Mouse (Mus musculus) kidney, embryonic 14.5 days (tissue): ENCODE results near the gene Cabp7. TPM values are rescaled to one million over a fixed set of nuclear protein-coding genes. Genes with fewer than 3 reads are reported as not detected.
A peak's percentile ranks its signal among the peaks of the same experiment; 100 is the strongest.

Experiments used
- ATAC-seq: fragments of 200-750 bp; cut with Nextera tagmentation; 2 replicates; pipeline ENCODE4 v1.8.0; 2017; ENCODE audit warnings: moderate number of reproducible peaks, mild to moderate bottlenecking, moderate TSS enrichment, moderate library complexity; ENCODE audit not compliant: low FRiP score, low TSS enrichment
- H3K27ac ChIP-seq: fragments of 300-500 bp; sonication (generic); 2 replicates; pipeline ENCODE4 v1.5.1; 2014; ENCODE audit warnings: low read depth, mild to moderate bottlenecking, low read length, moderate library complexity, mixed read lengths
- H3K27me3 ChIP-seq: fragments of 300-500 bp; sonication (generic); 2 replicates; pipeline ENCODE4 v1.6.1; 2014; ENCODE audit warnings: mild to moderate bottlenecking, low read length; ENCODE audit not compliant: control insufficient read depth, insufficient read depth
- H3K36me3 ChIP-seq: fragments of 300-500 bp; sonication (generic); 2 replicates; pipeline ENCODE4 v1.6.1; 2014; ENCODE audit warnings: low read length, mixed read lengths; ENCODE audit not compliant: control insufficient read depth, insufficient read depth
- H3K4me1 ChIP-seq: fragments of 300-500 bp; sonication (generic); 2 replicates; pipeline ENCODE4 v1.6.1; 2014; ENCODE audit warnings: low read length, mixed read lengths; ENCODE audit not compliant: control insufficient read depth, insufficient read depth
- H3K4me2 ChIP-seq: fragments of 300-500 bp; sonication (generic); replicated peaks from 2 replicates; pipeline ENCODE4 v1.6.1; 2014; ENCODE audit warnings: low read depth, mild to moderate bottlenecking, low read length
- H3K4me3 ChIP-seq: fragments of 300-500 bp; sonication (generic); 2 replicates; pipeline ENCODE4 v1.5.1; 2014; ENCODE audit warnings: mild to moderate bottlenecking, low read length
- H3K9ac ChIP-seq: fragments of 300-500 bp; sonication (generic); 2 replicates; pipeline ENCODE4 v1.6.1; 2014; ENCODE audit warnings: low read depth, mild to moderate bottlenecking, low read length, moderate library complexity
- H3K9me3 ChIP-seq: fragments of 300-500 bp; sonication (generic); 2 replicates; pipeline ENCODE4 v1.6.1; 2016; ENCODE audit warnings: low read length; ENCODE audit not compliant: control insufficient read depth
- WGBS: fragments of 180-500 bp; shearing (Covaris S2); extraction: QIAGEN DNeasy Blood & Tissue Kit; methylation state at CpG from one replicate; pipeline ENCODE4 v1.1.7; 2014; 5-methylcytosine and 5-hydroxymethylcytosine counted together
- polyA plus RNA-seq: library from polyadenylated mRNA; unstranded; fragments of >200 nt; fragmentation: Nextera tagmentation; extraction: Ambion mirVana; gene quantifications from 2 replicates; pipeline ENCODE4 v1.2.1, GENCODE M21; 2014

The Cabp7 gene
- polyA plus RNA-seq, 1 experiment from 2014 or later: not detected

DNA sequence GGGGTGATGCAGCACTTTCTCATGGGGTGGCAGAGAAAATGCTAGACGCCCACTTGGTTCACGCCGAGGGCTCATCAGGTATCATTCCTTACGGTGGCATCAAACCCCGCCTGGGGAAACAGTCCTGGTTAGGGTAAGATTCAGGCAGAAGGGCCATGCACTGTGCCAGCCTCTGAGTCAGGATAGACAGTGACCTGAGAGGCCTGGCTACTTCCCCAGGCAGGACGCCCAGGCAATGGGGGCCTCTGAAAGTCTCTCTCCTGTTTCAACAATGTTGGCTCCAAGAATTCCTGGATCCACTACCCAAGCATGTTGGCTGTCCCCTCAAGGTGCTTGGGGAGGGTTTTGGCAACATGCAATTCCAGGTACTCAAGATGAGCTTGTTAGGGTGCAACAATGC is 23.3 kb upstream of the Cabp7 start:
- Histone ChIP-seq H3K36me3 (peaks cover 9% of the 10 kb centered on the region; the same call in 1 of the 2 replicates), H3K4me1 (no peaks in the 10 kb centered on the region), H3K9me3 (no peaks in the 10 kb centered on the region), H3K27me3 (no peaks in the 10 kb centered on the region), H3K4me3 (no peak overlapping the region), H3K9ac (no peak overlapping the region), H3K4me2 (no peak overlapping the region), H3K27ac (no peak overlapping the region)
- WGBS: 90% methylated on average over 6 of the region's 6 CpGs
- no peak for ATAC-seq

DNA sequence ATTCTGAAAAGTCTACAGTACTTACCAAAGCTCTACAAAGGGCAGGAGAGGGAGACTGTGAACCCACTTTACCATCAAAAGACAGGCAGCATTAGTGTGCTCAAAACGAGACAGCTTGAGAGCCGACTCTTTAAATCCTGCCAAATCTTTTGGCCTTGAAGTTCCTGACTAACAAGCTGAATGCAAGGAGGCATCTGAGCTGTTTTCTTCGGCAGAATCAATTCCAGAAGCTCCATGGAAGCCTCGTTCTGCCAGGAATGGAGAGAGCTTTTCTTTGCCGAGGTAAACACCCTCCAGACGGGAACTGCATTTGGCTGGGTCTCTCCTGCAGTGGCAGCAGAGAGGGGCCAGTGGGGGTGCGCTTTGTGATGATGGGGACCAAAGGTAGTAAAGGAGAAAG is 22.7 kb upstream of the Cabp7 start:
- Histone ChIP-seq H3K27ac (no peak overlapping the region), H3K9me3 (no peaks in the 10 kb centered on the region), H3K4me1 (no peaks in the 10 kb centered on the region), H3K4me3 (no peak overlapping the region), H3K4me2 (no peak overlapping the region), H3K36me3 (peaks cover 9% of the 10 kb centered on the region; the same call in 1 of the 2 replicates), H3K27me3 (no peaks in the 10 kb centered on the region), H3K9ac (no peak overlapping the region)
- 80% methylated on average over 7 of the region's 7 CpGs for WGBS
- no peak for ATAC-seq

DNA sequence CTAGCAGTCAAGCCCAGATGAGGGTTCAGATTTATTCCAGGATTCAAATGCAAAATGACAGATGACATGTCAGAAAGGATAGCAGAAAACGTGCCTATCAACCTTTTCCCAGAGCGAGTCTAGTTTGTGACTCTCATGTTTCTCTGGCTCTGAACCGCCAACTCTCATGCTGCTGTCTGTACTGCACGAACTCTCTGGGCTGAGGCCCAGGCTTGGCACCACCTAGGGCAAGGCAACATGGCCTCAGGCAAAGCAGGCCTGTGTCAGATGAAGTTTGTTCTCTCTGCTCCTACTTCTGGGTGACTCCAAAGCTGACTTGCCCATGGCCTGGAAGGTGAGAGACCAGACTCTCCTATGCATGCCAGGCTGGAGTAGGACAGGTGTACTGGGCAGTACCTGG is 21.8 kb upstream of the Cabp7 start:
- 80% methylated on average over 4 of the region's 4 CpGs for WGBS
- H3K27ac ChIP-seq: no peak overlapping the region
- H3K27me3 ChIP-seq: no peaks in the 10 kb centered on the region
- H3K9ac ChIP-seq: no peak overlapping the region
- H3K9me3 ChIP-seq: no peaks in the 10 kb centered on the region
- no peak overlapping the region for H3K4me3 ChIP-seq
- no peak overlapping the region for H3K4me2 ChIP-seq
- no peaks in the 10 kb centered on the region for H3K4me1 ChIP-seq
- no peak for ATAC-seq
- H3K36me3 ChIP-seq: peaks cover 9% of the 10 kb centered on the region; the same call in 1 of the 2 replicates

DNA sequence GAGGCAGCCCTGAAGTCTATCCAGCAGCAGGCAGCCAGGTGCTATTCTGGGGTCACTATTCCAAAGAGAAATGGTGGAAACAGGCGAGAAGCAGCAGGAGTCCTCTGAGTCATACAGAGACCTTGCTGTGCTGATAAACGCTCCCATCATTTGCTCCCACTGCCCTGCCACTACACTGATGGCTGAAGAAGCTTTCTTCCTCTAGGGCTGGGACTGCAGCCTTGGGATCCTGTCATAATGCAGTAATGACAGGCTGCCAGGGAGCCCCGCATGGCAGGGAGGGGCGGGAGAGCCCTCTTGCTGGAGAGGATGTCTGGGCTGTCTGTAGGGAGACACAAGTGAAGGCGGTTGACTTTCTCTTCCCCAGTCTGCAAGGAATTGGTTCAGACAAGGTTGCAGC is 17.9 kb upstream of the Cabp7 start:
- ATAC-seq: no peak
- no peaks in the 10 kb centered on the region for H3K9me3 ChIP-seq
- peaks cover 9% of the 10 kb centered on the region; the same call in 1 of the 2 replicates for H3K36me3 ChIP-seq
- peaks cover 11% of the 10 kb centered on the region for H3K27me3 ChIP-seq
- H3K4me2 ChIP-seq: no peak overlapping the region
- 59% methylated on average over 5 of the region's 5 CpGs for WGBS
- no peak overlapping the region for H3K27ac ChIP-seq
- H3K9ac ChIP-seq: no peak overlapping the region
- no peaks in the 10 kb centered on the region for H3K4me1 ChIP-seq
- no peak overlapping the region for H3K4me3 ChIP-seq

DNA sequence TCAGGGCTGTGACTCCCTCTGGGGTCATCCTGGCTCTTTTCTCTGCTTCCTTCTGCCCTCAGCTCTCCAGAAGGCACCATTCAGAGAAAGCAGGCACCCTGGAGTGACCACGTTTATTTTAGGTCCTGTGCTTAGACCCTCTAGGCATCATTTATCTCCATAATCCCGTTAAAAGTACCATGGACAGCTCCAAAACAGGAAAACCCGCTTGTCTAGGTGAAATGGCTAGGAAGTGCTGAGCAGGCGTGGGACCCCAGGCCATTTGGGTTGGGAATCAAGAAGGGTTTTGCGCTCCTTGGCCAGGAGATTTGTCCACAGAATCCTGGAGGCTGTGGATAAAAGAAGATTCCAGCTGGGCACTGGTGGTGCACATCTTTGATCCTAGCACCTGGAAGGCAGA is 17.1 kb upstream of the Cabp7 start:
- Histone ChIP-seq H3K36me3 (peaks cover 7% of the 10 kb centered on the region; the same call in 1 of the 2 replicates), H3K9ac (no peak overlapping the region), H3K4me2 (no peak overlapping the region), H3K27me3 (peaks cover 11% of the 10 kb centered on the region), H3K4me3 (no peak overlapping the region), H3K9me3 (no peaks in the 10 kb centered on the region), H3K27ac (no peak overlapping the region), H3K4me1 (no peaks in the 10 kb centered on the region)
- 21% methylated on average over 5 of the region's 5 CpGs for WGBS
- ATAC-seq: no peak

DNA sequence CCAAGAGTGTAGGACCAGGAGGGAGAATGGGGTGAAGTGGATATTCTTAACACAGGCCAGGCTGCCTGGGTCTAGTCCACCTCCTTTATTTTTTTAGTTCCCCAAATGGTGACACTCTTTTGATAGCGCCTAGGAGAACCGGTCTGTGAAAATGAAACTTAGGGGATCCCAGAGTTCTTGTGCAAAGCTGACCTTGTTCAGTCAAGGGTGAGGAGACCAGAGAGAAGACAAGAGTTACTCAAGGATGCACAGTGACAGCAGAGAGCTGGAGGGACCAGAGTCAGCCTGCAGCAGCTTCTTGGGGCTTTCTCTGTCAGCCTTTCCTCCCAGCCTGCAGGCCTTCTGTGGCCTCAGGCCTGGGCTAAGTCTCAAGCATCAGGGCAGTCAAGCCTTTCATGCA is 15.9 kb upstream of the Cabp7 start:
- peaks cover 11% of the 10 kb centered on the region for H3K27me3 ChIP-seq
- H3K4me1 ChIP-seq: no peaks in the 10 kb centered on the region
- no peak overlapping the region for H3K4me2 ChIP-seq
- no peak overlapping the region for H3K27ac ChIP-seq
- H3K36me3 ChIP-seq: no peaks in the 10 kb centered on the region; the same call in 1 of the 2 replicates
- ATAC-seq: no peak
- no peak overlapping the region for H3K4me3 ChIP-seq
- no peak overlapping the region for H3K9ac ChIP-seq
- 17% methylated on average over 2 of the region's 2 CpGs for WGBS
- H3K9me3 ChIP-seq: no peaks in the 10 kb centered on the region

DNA sequence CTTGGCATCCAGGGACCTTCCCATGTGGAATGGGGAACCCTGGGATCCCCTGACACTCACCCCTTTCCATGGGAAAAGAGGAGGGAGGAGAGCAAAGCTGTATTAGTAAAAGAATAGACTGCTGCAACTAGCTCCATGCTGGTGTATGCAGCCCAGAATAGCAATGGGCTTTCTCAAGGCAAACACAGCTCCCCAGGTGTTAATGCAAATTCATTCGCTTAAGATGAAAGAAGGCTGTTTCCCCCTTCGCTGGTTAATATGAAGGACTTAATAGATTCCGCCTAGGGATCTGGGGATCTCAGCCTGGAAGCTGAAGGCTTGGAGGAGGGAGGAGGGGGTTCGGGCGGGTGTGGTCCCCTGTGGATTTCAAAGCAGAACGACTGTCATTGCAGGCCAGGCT is 15.4 kb upstream of the Cabp7 start:
- H3K4me1 ChIP-seq: no peaks in the 10 kb centered on the region
- no peak overlapping the region for H3K9ac ChIP-seq
- H3K9me3 ChIP-seq: no peaks in the 10 kb centered on the region
- H3K4me3 ChIP-seq: no peak overlapping the region
- H3K36me3 ChIP-seq: no peaks in the 10 kb centered on the region; the same call in 1 of the 2 replicates
- H3K27ac ChIP-seq: no peak overlapping the region
- H3K4me2 ChIP-seq: no peak overlapping the region
- no peak for ATAC-seq
- H3K27me3 ChIP-seq: peaks cover 11% of the 10 kb centered on the region
- WGBS: 14% methylated on average over 6 of the region's 6 CpGs

DNA sequence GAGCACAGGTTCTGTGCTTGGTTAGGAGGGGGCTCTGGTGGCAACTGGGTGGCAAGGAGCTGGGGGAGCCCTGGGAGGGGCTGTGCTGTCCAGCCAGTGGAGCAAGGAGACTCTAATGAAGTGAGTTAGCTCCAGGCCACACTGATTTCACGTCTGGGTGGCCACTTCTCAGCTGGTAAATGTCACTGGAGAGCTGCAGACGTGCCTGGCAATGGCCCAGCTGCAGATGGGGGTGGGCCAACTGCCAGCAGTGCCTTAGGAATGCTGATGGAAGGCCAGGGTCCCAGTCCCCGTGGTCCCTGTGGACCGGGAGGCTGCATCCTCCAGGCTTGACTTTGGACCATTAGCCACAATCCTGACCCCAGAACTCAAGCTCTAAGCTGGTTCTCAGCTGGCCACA is 13.9 kb upstream of the Cabp7 start:
- Histone ChIP-seq H3K4me2 (no peak overlapping the region), H3K4me3 (no peak overlapping the region), H3K9me3 (no peaks in the 10 kb centered on the region), H3K27me3 (peaks cover 11% of the 10 kb centered on the region), H3K9ac (no peak overlapping the region), H3K27ac (no peak overlapping the region), H3K36me3 (no peaks in the 10 kb centered on the region), H3K4me1 (no peaks in the 10 kb centered on the region)
- WGBS: 14% methylated on average over 4 of the region's 4 CpGs
- no peak for ATAC-seq

DNA sequence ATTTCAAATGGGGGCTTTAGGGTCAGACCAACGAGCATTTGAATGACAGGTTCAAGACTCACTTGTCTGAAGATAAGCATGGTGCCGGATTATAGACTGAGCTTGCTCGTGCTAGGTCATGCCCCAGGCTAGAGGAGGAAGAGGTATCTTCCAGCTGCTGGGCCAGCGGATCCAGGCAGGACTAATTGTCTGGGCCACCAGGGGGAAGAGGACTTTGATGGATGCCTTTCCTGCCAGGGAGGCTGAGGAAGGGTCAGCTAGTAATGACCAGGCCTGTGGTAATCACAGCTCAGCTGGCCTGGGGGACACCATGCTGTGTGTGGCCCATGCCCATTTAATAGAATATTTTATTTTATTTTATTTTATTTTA is 11.2 kb upstream of the Cabp7 start:
- no peaks in the 10 kb centered on the region for H3K4me1 ChIP-seq
- H3K27me3 ChIP-seq: peaks cover 11% of the 10 kb centered on the region
- ATAC-seq: 0 out of 2 replicates have a peak, but pooled peaks have one; percentile 16
- no peak overlapping the region for H3K4me2 ChIP-seq
- no peak overlapping the region for H3K27ac ChIP-seq
- H3K9ac ChIP-seq: no peak overlapping the region
- 10% methylated on average over 4 of the region's 4 CpGs for WGBS
- peaks cover 5% of the 10 kb centered on the region; the same call in 1 of the 2 replicates for H3K9me3 ChIP-seq
- no peaks in the 10 kb centered on the region for H3K36me3 ChIP-seq
- no peak overlapping the region for H3K4me3 ChIP-seq
